Mouse (Mus musculus) erythroblast, adult 5-6 weeks (primary cell): ENCODE results near the gene Trmu. TPM values are rescaled to one million over a fixed set of nuclear protein-coding genes. Genes with fewer than 3 reads are reported as not detected.

Experiments used
- total RNA-seq, 2 experiments: library from RNA; stranded (forward) in 1 of 2; stranded (reverse) in 1 of 2; fragments of 150-400 nt in 1 of 2; fragments of 200-764, 138-1000 nt in 1 of 2; gene quantifications; 2 replicates each; pipeline versions ENCODE4 v1.2.3 to v1.2.4; 2015 to 2017; ENCODE audit warnings: low replicate concordance in 2 of 2

Gene Trmu
- total RNA-seq, 2 experiments from 2014 or later = 0.96 to 9.4 TPM

Other genes starting within 250 kb of the Trmu start
- gene Ppara, start 144.3 kb upstream of the Trmu start, total RNA-seq (2015; ENCODE audit: low replicate concordance) = not detected in 2 replicates
- not detected in 2 replicates for gene Ppara, start 144.3 kb upstream of the Trmu start, total RNA-seq (2017; ENCODE audit: low replicate concordance)
- 7.3 and 23.1 TPM in 2 replicates for gene Cdpf1, start 67.6 kb upstream of the Trmu start, total RNA-seq (2015; ENCODE audit: low replicate concordance)
- gene Cdpf1, start 67.6 kb upstream of the Trmu start, total RNA-seq (2017; ENCODE audit: low replicate concordance) = 3.1 and 11.3 TPM in 2 replicates
- gene Pkdrej, start 57.6 kb upstream of the Trmu start, total RNA-seq (2015; ENCODE audit: low replicate concordance) = not detected in 2 replicates
- not detected in 2 replicates for gene Pkdrej, start 57.6 kb upstream of the Trmu start, total RNA-seq (2017; ENCODE audit: low replicate concordance)
- 1.2 and 5.2 TPM in 2 replicates for gene Ttc38, start 47.0 kb upstream of the Trmu start, total RNA-seq (2015; ENCODE audit: low replicate concordance)
- 1.6 and 2.0 TPM in 2 replicates for gene Ttc38, start 47.0 kb upstream of the Trmu start, total RNA-seq (2017; ENCODE audit: low replicate concordance)
- 8.6 TPM in 2 replicates for gene Gtse1, start 19.6 kb upstream of the Trmu start, total RNA-seq (2015; ENCODE audit: low replicate concordance)
- gene Gtse1, start 19.6 kb upstream of the Trmu start, total RNA-seq (2017; ENCODE audit: low replicate concordance) = 6.1 and 10.0 TPM in 2 replicates
- gene Celsr1, start 154.5 kb downstream of the Trmu start, total RNA-seq (2015; ENCODE audit: low replicate concordance) = 0.38 and 1.5 TPM in 2 replicates
- 0.60 and 0.98 TPM in 2 replicates for gene Celsr1, start 154.5 kb downstream of the Trmu start, total RNA-seq (2017; ENCODE audit: low replicate concordance)
- gene Gramd4, start 178.4 kb downstream of the Trmu start, total RNA-seq (2015; ENCODE audit: low replicate concordance) = 3.3 and 7.3 TPM in 2 replicates
- 8.4 and 11.0 TPM in 2 replicates for gene Gramd4, start 178.4 kb downstream of the Trmu start, total RNA-seq (2017; ENCODE audit: low replicate concordance)